Comparison of ENCODE assay signal across 14 mouse cellular contexts in the genomic region with DNA sequence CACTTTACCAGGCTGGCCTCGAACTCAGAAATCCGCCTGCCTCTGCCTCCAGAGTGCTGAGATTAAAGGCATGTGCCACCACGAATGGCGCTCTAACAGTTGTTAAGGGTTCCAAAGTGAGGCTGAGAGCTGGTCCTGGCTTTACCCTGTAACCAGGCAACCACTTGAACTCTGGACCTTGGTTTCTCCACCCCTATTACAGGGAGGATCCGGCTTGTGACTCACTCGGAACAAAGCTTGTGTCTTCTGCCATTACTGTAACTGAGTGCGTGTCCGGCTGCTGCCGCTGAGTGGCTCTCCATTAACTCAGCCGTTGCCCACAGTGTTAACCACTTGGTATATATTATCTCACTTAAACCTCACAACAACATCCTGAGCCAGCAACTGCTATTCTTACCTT. TPM values are rescaled to one million over a fixed set of nuclear protein-coding genes. Genes with fewer than 3 reads are reported as not detected.
DNase-seq lines count a peak whose midpoint lies in the region; ATAC-seq and TF ChIP-seq lines count a peak whose summit lies in the region.
"Had no signal": no experiment of that assay in that cellular context is flagged by ENCODE, and none has a peak within 500 bp of the region (broad histone marks: within the 10 kb centered on the region; RNA-seq: fewer than 3 reads in every experiment).

No protein-coding gene starts in this region.

- H3K9ac ChIP-seq in forebrain, embryonic 13.5 days = no peak overlapping the region
- H3K9ac ChIP-seq: heart, embryonic 15.5 days; midbrain, embryonic 13.5 days had no signal

- H3K4me2 ChIP-seq in forebrain, embryonic 13.5 days = no peak overlapping the region
- H3K4me2 ChIP-seq: heart, embryonic 15.5 days; midbrain, embryonic 13.5 days had no signal

- no peak overlapping the region for H3K27ac ChIP-seq in small intestine, adult 2 months (ENCODE audit: insufficient read depth, low read depth, low read length)
- H3K27ac ChIP-seq in forebrain, embryonic 13.5 days = no peak overlapping the region
- H3K27ac ChIP-seq: heart, embryonic 15.5 days; midbrain, embryonic 13.5 days; neural tube, embryonic 12.5 days had no signal

- H3K27me3 ChIP-seq in small intestine, adult 2 months (ENCODE audit: control insufficient read depth, insufficient read depth, low read length) = no peaks in the 10 kb centered on the region
- no peaks in the 10 kb centered on the region; the same call in 1 of the 2 replicates for H3K27me3 ChIP-seq in forebrain, embryonic 13.5 days
- H3K27me3 ChIP-seq: midbrain, embryonic 13.5 days had no signal

- no peaks in the 10 kb centered on the region for H3K36me3 ChIP-seq in small intestine, adult 2 months (ENCODE audit: control insufficient read depth, insufficient read depth, low read length)
- peaks cover 3% of the 10 kb centered on the region; the same call in 1 of the 2 replicates for H3K36me3 ChIP-seq in forebrain, embryonic 13.5 days (ENCODE audit: poor library complexity, severe bottlenecking)
- H3K36me3 ChIP-seq: heart, embryonic 15.5 days; midbrain, embryonic 13.5 days; neural tube, embryonic 12.5 days had no signal

- H3K4me3 ChIP-seq in small intestine, adult 2 months (ENCODE audit: low read depth, low read length) = no peak overlapping the region
- no peak overlapping the region for H3K4me3 ChIP-seq in forebrain, embryonic 13.5 days
- H3K4me3 ChIP-seq: heart, embryonic 15.5 days; midbrain, embryonic 13.5 days; neural tube, embryonic 12.5 days had no signal

- no peak for ATAC-seq in forebrain, embryonic 13.5 days
- ATAC-seq: CD4-positive, CD25-positive, alpha-beta regulatory T cell, adult 4 months; hindbrain, postnatal 0 days; midbrain, embryonic 13.5 days had no signal

- no peaks in the 10 kb centered on the region for H3K9me3 ChIP-seq in forebrain, embryonic 13.5 days (replicated peaks)
- H3K9me3 ChIP-seq: heart, embryonic 15.5 days; midbrain, embryonic 13.5 days; neural tube, embryonic 12.5 days had no signal

- peak; percentile 36; the same call in 1 of the 2 replicates for TF ChIP-seq CTCF in small intestine, adult 2 months (IDR thresholded peaks at IDR 0.05; ENCODE audit: extremely low read depth, insufficient read length, insufficient replicate concordance, low read depth, low read length)

- peak; percentile 92 for DNase-seq in heart, adult 11 months
- no peak for DNase-seq in heart, postnatal 10 days
- DNase-seq in Muller cell, postnatal 12 days (ENCODE audit: inconsistent ontology term) = peak; percentile 40
- DNase-seq in kidney, postnatal 25 days = peak; percentile 69 to 80
- DNase-seq in layer of hippocampus, adult 11-12 months (ENCODE audit: low spot score) = no peak
- DNase-seq in cerebellum, postnatal 25 days = no peak
- DNase-seq: gastrocnemius, postnatal 10 days had no signal

- WGBS in small intestine, adult 2 months = 26% methylated on average over 10 of the region's 10 CpGs
- WGBS in forebrain, embryonic 13.5 days = 90% methylated on average over 10 of the region's 10 CpGs

- TF ChIP-seq POLR2A in small intestine, adult 2 months (IDR thresholded peaks at IDR 0.05; ENCODE audit: low read depth, low read length) = no peak

- intact Hi-C loops in heart, postnatal 10 days (cut with DNase I) = no loop called here

- peaks cover 30% of the 10 kb centered on the region for H3K4me1 ChIP-seq in small intestine, adult 2 months (ENCODE audit: control insufficient read depth, insufficient read depth, insufficient read length, low read length)
- H3K4me1 ChIP-seq in forebrain, embryonic 13.5 days = peaks cover 18% of the 10 kb centered on the region

RNA-seq across cellular contexts. Expression of gene Myrf, which starts 27.4 kb away (rescaled TPM):
- total RNA-seq in heart, postnatal 10 days (2021) = 1 to 10 TPM; 5.7 to 9.1 TPM
- 58.3 and 65.5 TPM in 2 replicates for polyA plus RNA-seq in small intestine, adult 2 months (2012; rRNA removed)
- polyA plus RNA-seq in forebrain, embryonic 13.5 days (2015; fragmentation: Nextera tagmentation; extraction: Ambion mirVana) = 0.22 and 0.31 TPM in 2 replicates

RNA-seq across cellular contexts. Expression of gene Dagla, which starts 36.7 kb away (rescaled TPM):
- 1 to 10 TPM; 4.1 to 4.5 TPM for total RNA-seq in heart, postnatal 10 days (2021)
- 5.6 and 8.7 TPM in 2 replicates for polyA plus RNA-seq in small intestine, adult 2 months (2012; rRNA removed)
- 3.2 TPM in 2 replicates for polyA plus RNA-seq in forebrain, embryonic 13.5 days (2015; fragmentation: Nextera tagmentation; extraction: Ambion mirVana)
- polyA plus RNA-seq: CD4-positive, CD25-positive, alpha-beta regulatory T cell, adult 4 months had no signal

Comparison
In these comparisons a context has a peak if more than half of its experiments do, and no peak if none do; other contexts are left out.
1. DNase-seq: peak in heart, adult 11 months (single experiment), Muller cell, postnatal 12 days (single experiment) and kidney, postnatal 25 days (2 of 2); none in heart, postnatal 10 days (0 of 2), layer of hippocampus, adult 11-12 months (single experiment) and cerebellum, postnatal 25 days (0 of 2).
2. RNA of gene Myrf, which starts 27.4 kb away (polyA plus RNA-seq): 58.3 to 65.5 TPM in small intestine, adult 2 months; 0.22 to 0.31 TPM in forebrain, embryonic 13.5 days; every median in the first group is over 10 times any median in the second.